Mouse (Mus musculus): ENCODE measurements at regions not wholly inside any gene's neighbourhood (a gene's known extent, or its start where the extent isn't known, plus 50 kb on each side); places are given as distances from the start of the nearest gene placed in this dataset.

DNA sequence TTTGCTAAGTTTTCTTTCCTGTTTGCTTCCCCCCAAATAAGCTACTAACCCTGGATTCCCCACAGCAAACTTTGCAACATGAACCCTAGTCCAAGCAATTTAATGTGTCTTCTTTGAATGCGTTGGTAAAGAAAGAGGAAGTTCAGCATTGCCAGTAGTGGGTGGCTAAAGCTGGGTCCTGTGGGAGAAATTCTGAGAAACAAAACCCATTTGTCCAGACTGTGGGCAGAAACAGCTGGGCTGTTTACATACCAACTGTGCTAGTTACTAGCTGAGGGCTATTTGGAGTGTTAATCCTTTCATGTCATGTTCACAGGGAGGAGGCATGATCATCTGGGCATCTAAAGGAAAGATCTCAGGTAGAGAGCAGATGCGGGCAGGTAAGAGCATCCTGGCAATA lies 51.8 kb upstream of the 1190002N15Rik start:
- DNase-seq (ENCODE audit: low spot score in 2 of 2), result no peak

DNA sequence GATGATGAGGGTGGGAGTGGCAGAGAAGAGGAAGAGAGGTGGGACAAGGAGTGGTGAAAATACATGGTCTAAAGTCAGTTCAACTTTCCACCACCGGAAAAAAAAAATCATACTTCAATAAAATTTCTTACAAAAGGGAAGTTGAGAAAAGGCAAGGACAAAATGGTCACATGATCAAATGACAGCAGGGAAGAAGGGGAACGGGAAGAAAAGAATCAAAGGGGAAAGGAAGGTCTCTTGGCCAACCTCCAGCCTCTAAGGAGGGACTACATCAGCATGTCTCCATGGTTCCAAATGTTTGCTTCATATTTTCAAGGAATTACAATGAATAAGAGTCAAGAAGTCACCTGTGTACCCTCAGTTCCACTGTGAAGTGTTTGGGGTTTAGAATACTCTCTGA lies 64.7 kb upstream of the Slc9a9 start:
- no peak for DNase-seq (ENCODE audit: low spot score in 2 of 2)

DNA sequence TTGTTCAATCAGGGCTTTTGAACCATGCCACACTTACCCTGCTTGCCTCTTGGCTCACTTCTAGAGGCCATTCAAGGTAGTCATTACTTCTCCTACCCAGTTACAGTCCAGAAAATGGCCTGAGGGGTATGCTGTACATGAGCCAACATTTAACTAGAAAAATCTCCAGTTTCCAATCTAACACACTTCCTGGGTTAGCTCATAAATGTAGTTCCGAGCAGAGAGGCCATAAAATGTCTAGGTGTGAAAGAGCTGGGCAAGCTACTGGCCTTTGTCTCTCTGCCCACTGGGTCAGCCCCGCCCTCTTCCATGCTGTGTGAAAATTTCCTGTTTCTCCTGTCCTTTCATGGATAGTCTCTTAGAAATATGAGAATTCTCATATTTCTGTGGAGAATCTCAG lies 63.3 kb upstream of the Slc9a9 start:
- DNase-seq (ENCODE audit: low spot score in 2 of 2), result no peak

DNA sequence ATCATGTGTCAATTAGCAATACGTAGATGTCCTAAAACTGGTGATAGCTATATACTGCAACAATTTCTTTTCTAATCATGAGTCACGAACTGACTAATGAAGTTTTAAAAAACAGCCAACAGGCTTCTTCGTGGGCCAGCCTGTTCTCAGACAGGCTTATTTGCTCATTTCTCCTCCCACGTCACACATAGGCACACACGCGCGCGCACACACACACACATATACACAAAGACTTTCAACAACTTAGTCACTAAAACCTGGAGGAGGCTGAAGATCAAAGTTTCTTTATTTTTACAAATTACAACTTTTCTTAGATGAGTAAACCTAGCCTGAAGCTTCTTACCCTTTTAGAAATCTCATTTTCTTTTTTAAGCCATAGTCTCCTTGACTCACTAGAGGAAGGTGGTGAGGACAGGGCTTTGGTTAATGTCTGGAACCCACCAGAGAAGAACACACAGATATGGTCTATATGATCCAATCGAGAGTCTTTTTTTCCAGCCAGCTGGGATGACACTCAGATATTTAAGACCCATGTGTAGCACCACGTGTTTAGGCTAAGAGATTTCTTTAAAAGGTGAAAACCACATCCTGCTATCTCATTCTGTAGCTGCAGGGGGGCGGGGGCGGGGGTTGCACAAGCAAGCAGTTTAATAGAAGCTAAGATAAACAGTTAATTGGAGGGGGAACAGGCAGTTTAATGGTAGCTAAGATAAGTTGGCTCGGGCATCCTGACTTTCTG lies 62.5 kb upstream of the Slc9a9 start:
- DNase-seq (ENCODE audit: low spot score in 2 of 2), result no peak

DNA sequence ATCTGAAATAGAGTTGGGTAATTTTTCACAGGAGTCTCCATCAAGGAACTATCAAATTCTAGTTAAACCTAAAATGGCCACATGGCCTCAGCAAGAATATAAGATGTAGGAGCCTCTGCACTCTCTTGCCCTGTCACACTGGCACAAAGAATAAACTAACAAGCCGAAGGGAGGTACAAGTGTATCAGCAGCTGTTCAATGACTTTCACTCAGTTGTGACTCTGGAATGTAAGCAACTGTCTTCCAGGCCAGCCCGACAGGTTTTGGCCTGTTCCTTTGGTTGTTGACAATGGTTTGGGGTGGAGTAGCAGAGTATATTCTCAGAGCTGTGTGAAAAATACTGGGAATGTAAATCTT lies 62.0 kb upstream of the Slc9a9 start:
- no peak for DNase-seq (ENCODE audit: low spot score in 2 of 2)

DNA sequence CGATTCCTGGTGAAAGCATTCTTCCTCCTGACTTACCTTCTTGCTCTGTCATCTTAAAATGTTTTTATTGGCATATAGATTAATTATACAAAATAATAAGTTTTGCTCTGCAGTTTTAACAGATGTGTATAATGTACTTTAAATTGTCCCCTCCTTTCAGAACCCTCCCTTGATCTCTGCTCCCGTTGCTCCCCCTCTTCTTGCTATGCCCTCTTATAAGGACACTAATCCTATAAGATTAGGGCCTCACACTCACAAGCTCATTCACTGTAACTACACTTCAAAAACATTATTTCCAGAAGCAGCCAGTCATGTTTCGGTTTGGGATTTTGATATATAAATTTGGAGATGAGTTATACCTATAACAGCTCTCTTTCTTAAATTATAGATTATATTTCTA lies 59.6 kb upstream of the Slc9a9 start:
- no peak for DNase-seq (ENCODE audit: low spot score in 2 of 2)

DNA sequence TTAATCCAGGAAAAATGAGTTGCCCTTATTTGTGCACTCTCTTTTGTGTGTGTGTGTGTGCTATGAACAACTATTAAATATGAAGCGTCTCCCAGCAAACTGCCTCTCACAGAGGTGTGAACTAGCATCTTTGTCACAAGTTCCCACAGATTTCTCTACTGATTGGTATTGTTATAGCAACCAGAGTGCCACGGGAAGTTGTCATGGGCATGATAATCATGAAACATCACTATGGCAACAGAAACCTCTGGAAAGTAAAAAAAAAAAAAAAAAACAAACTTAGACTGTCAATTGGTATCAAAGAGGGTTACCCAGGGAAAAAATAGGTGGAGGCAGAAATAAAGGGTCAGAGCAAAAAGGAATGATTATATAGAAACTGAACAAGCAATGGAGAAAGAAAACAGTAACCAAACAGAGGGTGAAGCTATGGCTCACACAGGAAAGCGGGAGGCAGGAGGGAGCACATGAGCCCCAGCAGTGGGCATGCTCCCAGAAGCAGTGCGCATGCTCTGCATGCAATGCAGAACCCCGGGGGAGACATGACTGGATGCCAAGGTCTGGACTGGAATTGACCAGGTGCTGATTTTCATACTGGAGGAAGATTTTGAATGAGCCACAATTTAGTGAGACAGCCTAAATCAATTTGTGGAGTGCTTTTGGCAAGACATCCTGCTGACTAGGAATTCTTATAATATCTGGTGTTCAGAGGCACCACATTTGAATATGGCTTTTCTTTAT lies 58.9 kb upstream of the Slc9a9 start:
- DNase-seq (ENCODE audit: low spot score in 2 of 2), result peak in 1 of 2 experiments; percentile 20

DNA sequence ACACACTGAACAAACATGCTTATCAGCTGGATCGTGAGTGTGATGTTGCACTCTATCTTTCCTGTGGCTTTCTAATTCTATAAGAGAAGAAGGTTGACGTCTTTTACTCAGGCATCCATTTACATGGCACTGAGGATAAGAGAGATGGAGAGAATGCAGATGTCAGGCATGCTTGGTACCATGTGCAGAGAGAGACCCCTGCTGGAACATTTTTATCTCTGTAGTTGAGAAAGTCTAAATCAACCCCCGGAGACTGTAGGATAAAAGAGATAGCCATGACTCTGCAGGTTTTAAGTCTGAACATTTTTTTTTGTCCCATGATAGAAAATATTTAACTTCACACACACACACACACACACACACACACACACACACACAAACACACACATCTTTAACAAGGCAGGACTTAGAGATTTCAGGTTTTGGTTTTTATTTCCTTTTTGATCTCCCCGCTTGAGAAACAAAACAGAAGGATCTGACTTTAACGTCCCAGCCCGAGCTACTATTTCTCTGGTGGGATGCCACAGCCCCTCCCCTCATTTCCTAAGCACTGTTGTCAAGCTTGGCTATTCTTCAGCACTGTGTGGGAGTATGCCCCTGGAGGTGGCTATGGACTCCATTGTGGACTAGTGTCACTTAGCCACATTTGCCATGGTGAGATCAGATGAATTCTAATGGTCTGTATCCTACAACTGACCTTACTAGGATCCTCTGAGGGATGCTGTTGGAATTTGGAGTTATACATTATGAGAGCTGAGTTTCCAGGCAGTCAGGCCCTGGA lies 55.6 kb upstream of the Slc9a9 start:
- no peak for DNase-seq (ENCODE audit: low spot score in 2 of 2)

DNA sequence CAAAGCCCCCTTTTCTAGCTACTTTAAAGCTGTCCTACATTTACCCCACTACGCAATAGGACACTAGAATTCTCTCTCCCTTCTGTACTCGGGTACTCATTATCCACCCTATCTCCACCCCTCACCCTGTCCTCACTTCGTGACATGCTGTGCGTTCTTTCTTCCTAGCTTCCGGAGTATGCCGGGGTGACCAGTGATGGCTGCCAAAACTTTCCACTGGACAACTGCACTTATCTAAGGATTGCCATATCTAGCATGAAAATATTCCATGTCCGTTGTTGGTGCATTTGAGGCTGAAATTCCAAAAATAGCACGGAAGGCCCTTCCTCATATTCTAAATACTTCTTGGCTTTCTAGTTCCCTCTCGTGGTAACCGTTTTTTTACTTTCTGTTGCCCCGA lies 54.5 kb upstream of the Slc9a9 start:
- DNase-seq (ENCODE audit: low spot score in 2 of 2), result no peak

DNA sequence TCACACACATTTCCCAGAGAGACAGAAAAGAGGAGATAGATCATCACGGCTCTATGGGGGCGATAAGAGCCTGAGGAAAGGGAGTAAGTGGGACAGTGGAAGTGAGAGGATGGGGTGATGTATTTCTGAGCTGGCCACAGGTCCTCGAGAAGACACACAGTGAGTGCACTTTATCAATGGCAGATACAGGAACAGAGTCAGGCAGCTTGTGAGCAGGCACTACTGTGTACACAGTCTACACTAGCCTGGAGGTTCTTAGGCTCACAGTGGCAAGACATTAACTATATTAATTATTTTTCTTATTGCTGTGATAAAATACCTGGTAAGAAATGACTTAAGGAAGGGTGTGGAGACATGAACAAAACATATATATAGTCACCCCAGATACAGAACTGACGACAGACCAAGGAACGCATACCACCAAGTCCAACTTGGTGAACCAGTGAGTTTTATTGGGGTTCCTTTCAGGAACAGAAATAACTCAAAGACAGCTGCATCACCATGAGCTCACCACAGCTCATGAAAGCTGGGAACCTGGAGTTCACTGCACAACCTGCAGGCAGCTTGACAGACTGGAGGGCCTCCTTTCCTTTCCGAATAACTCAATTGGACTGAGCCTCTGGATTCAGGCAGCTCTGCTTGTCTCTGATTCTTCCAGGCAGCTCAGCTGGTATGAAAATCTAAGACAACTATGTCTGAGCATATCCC lies 51.5 kb upstream of the Slc9a9 start:
- DNase-seq (ENCODE audit: low spot score in 2 of 2), result no peak
